Mouse (Mus musculus) kidney, adult 2 months (tissue): ENCODE results near the gene Slc6a3.

Experiments used
- CTCF ChIP-seq: fragments of 200-500 bp; conservative IDR thresholded peaks from 2 replicates; pipeline ENCODE4 v1.5.1; 2011; ENCODE audit warnings: low read depth, mild to moderate bottlenecking, control low read depth, low read length, moderate library complexity, mixed read lengths; ENCODE audit not compliant: insufficient read depth, insufficient read length
- POLR2A ChIP-seq: fragments of 200-500 bp; IDR thresholded peaks from one replicate; pipeline ENCODE4 v1.6.1; 2011; ENCODE audit warnings: low read depth, low read length, control low read depth

- TF ChIP-seq CTCF (no peak), POLR2A (no peak)
These were observed 38.5 kb downstream of the Slc6a3 start for GRCm38 (mm10) chr13:73575051-73575450.
